In the genomic region with DNA sequence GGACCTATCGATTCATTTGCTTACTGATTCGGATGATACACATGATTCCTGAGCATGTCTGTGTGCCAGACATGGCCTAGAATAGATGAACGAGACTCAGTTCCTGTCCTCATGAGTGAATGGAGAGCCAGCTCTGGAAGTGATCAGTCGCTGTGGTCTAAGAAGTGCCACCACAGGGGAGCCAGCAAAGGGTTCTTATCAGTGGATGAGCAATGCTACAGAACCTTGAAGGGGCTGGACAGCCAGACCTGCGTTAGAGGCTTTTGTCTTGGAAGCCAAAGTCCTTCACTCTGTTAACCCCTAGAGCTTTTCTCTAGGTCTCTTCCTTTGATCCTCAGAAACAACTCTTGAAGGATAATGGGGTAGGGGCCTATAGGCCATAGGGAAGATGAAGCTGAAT, we compare ENCODE assay signal across 19 mouse cellular contexts.
"Had no signal": no experiment of that assay in that cellular context is flagged by ENCODE, and none has a peak within 500 bp of the region (broad histone marks: within the 10 kb centered on the region; RNA-seq: fewer than 3 reads in every experiment).

No protein-coding gene starts in this region.

- ATAC-seq: midbrain, embryonic 16.5 days had no signal

- H3K9ac ChIP-seq: lung, embryonic 14.5 days; midbrain, embryonic 12.5 days; neural tube, embryonic 13.5 days; neural tube, embryonic 15.5 days had no signal

- H3K36me3 ChIP-seq: midbrain, embryonic 10.5 days; midbrain, embryonic 12.5 days; neural tube, embryonic 13.5 days; neural tube, embryonic 15.5 days had no signal

- H3K27ac ChIP-seq: midbrain, embryonic 10.5 days; midbrain, embryonic 12.5 days; neural tube, embryonic 13.5 days; neural tube, embryonic 15.5 days had no signal

- H3K4me2 ChIP-seq: lung, embryonic 14.5 days; midbrain, embryonic 12.5 days; neural tube, embryonic 13.5 days; neural tube, embryonic 15.5 days had no signal

- H3K9me3 ChIP-seq: midbrain, embryonic 10.5 days; midbrain, embryonic 12.5 days; neural tube, embryonic 13.5 days; neural tube, embryonic 15.5 days had no signal

- H3K4me1 ChIP-seq: midbrain, embryonic 10.5 days; midbrain, embryonic 12.5 days; neural tube, embryonic 13.5 days; neural tube, embryonic 15.5 days had no signal

- H3K4me3 ChIP-seq: midbrain, embryonic 10.5 days; midbrain, embryonic 12.5 days; myocyte; neural tube, embryonic 13.5 days; neural tube, embryonic 15.5 days had no signal

- DNase-seq: lung, adult 18-20 months; lung, embryonic 14.5 days; lung, postnatal 10 days; lung, postnatal 4 days; midbrain, embryonic 14.5 days; retina, postnatal 1 day; right cerebral cortex, adult 18-20 months; right cerebral cortex, postnatal 25 days; right cerebral cortex, postnatal 4 days; spleen, adult 18-20 months; thymus, adult 18-20 months; thymus, postnatal 14 days; thymus, postnatal 36 days had no signal
